Mouse (Mus musculus) small intestine, adult 2 months (tissue): ENCODE measurements around the gene Tgm3. TPM values are rescaled to one million over a fixed set of nuclear protein-coding genes. Genes with fewer than 3 reads are reported as not detected.

ENCODE experiments used
- H3K27ac ChIP-seq: fragments of 200-500 bp; 2 replicates; pipeline ENCODE4 v1.5.1; 2012; ENCODE audit warnings: low read depth, low read length, control low read depth, inconsistent platforms; ENCODE audit not compliant: insufficient read depth
- H3K27me3 ChIP-seq: fragments of 200-500 bp; 2 replicates; pipeline ENCODE4 v1.6.1; 2012; ENCODE audit warnings: mild to moderate bottlenecking, moderate library complexity, low read length, inconsistent platforms; ENCODE audit not compliant: control insufficient read depth, insufficient read depth
- H3K36me3 ChIP-seq: fragments of 200-500 bp; 2 replicates; pipeline ENCODE4 v1.6.1; 2012; ENCODE audit warnings: mild to moderate bottlenecking, low read length, control low read depth, inconsistent platforms; ENCODE audit not compliant: control insufficient read depth, insufficient read depth
- H3K4me1 ChIP-seq: fragments of 200-500 bp; 2 replicates; pipeline ENCODE4 v1.6.1; 2012; ENCODE audit warnings: low read length, inconsistent platforms, mixed read lengths; ENCODE audit not compliant: control insufficient read depth, insufficient read depth, insufficient read length
- H3K4me3 ChIP-seq: fragments of 200-500 bp; 2 replicates; pipeline ENCODE4 v1.5.1; 2012; ENCODE audit warnings: low read depth, mild to moderate bottlenecking, control low read depth, inconsistent platforms, low read length, moderate library complexity
- CTCF ChIP-seq: fragments of 200-500 bp; IDR thresholded peaks from 2 replicates; pipeline ENCODE4 v1.5.1; 2012; ENCODE audit warnings: low read depth, mild to moderate bottlenecking, control low read depth, inconsistent platforms, low read length, moderate library complexity, mixed read lengths; ENCODE audit not compliant: insufficient replicate concordance, insufficient read length; ENCODE audit errors: extremely low read depth
- POLR2A ChIP-seq: fragments of 200-500 bp; IDR thresholded peaks from 2 replicates; pipeline ENCODE4 v1.6.1; 2012; ENCODE audit warnings: low read depth, mild to moderate bottlenecking, control low read depth, inconsistent platforms, low read length, moderate library complexity
- WGBS: fragments of 180-500 bp; shearing (Covaris S2); methylation state at CpG from one replicate; pipeline ENCODE4 v1.1.7; 2018; 5-methylcytosine and 5-hydroxymethylcytosine counted together
- polyA plus RNA-seq: library from polyadenylated mRNA; depleted of rRNA; stranded (reverse); fragments of >200 nt; gene quantifications from 2 replicates; pipeline ENCODE4 v1.2.3, GENCODE M21; 2012; rRNA removed

The Tgm3 gene
- polyA plus RNA-seq, 1 experiment: not detected

- no peaks in the 10 kb centered on the region for H3K27me3 ChIP-seq
- 43% methylated on average over 1 of the region's 1 CpGs for WGBS
- TF ChIP-seq POLR2A: no peak
- H3K4me3 ChIP-seq: no peak overlapping the region
- H3K27ac ChIP-seq: no peak overlapping the region
- H3K4me1 ChIP-seq: no peaks in the 10 kb centered on the region
- no peaks in the 10 kb centered on the region for H3K36me3 ChIP-seq
These were observed 46.0 kb downstream of the Tgm3 start for GRCm38 (mm10) chr2:130058149-130058548.

DNA sequence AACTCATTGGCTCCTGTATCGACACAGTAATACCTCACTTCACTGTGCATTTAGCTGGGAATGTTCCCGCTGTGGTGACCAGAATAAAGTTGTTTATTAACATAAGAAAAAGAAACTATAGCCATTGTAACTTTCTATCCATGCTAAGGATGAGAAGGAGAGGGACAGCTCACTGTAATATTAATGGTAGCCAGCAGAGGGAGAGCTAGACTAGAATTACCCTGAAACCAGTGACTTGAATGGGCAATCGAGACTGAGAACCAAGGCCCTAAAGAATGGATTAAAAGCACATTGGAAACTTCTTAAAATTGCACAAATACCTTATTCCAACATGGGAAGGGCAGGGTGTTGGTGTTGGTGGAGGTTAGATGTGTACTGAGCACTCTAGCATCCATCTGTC lies 56.1 kb downstream of the Tgm3 start:
- Histone ChIP-seq H3K36me3 (no peaks in the 10 kb centered on the region), H3K4me1 (no peaks in the 10 kb centered on the region), H3K27me3 (no peaks in the 10 kb centered on the region), H3K27ac (no peak overlapping the region), H3K4me3 (no peak overlapping the region)
- 24% methylated on average over 3 of the region's 3 CpGs for WGBS
- TF ChIP-seq CTCF (no peak), POLR2A (no peak)

DNA sequence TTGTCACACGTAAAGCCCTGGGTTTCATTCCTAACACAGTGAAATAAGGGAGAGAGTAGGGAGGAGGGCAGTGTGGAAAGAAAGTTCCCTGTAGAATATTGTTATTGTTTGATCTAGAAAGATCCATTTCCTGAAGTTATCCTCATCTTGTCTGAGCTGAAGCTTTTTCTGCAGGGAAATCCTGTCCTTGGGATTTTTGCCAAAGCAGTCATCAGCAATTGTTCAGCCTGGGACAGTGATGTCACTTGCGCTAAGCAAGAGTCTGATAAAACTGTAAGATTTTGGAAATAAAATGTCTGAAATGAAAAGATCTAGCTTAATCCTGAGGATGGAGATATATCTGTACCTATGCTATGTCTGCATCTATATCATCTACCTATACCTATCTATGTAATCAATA lies 58.2 kb downstream of the Tgm3 start:
- Histone ChIP-seq H3K27me3 (no peaks in the 10 kb centered on the region), H3K4me1 (no peaks in the 10 kb centered on the region), H3K4me3 (no peak overlapping the region), H3K27ac (no peak overlapping the region), H3K36me3 (no peaks in the 10 kb centered on the region)
- 80% methylated on average over 2 of the region's 2 CpGs for WGBS
- TF ChIP-seq POLR2A (no peak), CTCF (no peak)

Other genes with a start within 250 kb of the Tgm3 start
- 9.2 and 16.7 TPM in 2 replicates for gene Stk35, start 211.8 kb upstream of the Tgm3 start, polyA plus RNA-seq
- gene Tgm6, start 100.1 kb downstream of the Tgm3 start, polyA plus RNA-seq: not detected in 2 replicates
- gene Snrpb, start 167.1 kb downstream of the Tgm3 start, polyA plus RNA-seq: 126 and 223 TPM in 2 replicates
- not detected in 2 replicates for gene Tmc2, start 182.8 kb downstream of the Tgm3 start, polyA plus RNA-seq